Mouse (Mus musculus): ENCODE measurements around the gene Aspscr1. TPM values are rescaled to one million over a fixed set of nuclear protein-coding genes. Genes with fewer than 3 reads are reported as not detected.

Gene Aspscr1
- polyA plus RNA-seq, 1 experiment from 2014 or later: 145 TPM

- Histone ChIP-seq H3K9ac (no peak overlapping the region), H3K27ac (no peak overlapping the region), H3K27me3 (no peaks in the 10 kb centered on the region), H3K4me1 (no peaks in the 10 kb centered on the region), H3K4me3 (replicated peaks) (no peak overlapping the region), H3K36me3 (replicated peaks) (no peaks in the 10 kb centered on the region), H3K4me2 (no peak overlapping the region), H3K9me3 (no peaks in the 10 kb centered on the region)
- no peak for ATAC-seq (ENCODE audit: low FRiP score)
- 89% methylated on average over 5 of the region's 5 CpGs for WGBS
Measured at GRCm38 (mm10) chr11:120740981-120741380, 68.2 kb downstream of the Aspscr1 start.

- H3K4me2 ChIP-seq: no peak overlapping the region
- no peaks in the 10 kb centered on the region for H3K36me3 ChIP-seq (replicated peaks)
- H3K27me3 ChIP-seq: no peaks in the 10 kb centered on the region
- no peak for ATAC-seq (ENCODE audit: low FRiP score)
- no peak overlapping the region for H3K27ac ChIP-seq
- WGBS: 79% methylated on average over 7 of the region's 7 CpGs
- no peak overlapping the region for H3K9ac ChIP-seq
- no peak overlapping the region for H3K4me3 ChIP-seq (replicated peaks)
- no peaks in the 10 kb centered on the region for H3K4me1 ChIP-seq
- H3K9me3 ChIP-seq: no peaks in the 10 kb centered on the region
Measured at GRCm38 (mm10) chr11:120744121-120744701, 71.4 kb downstream of the Aspscr1 start.

- Histone ChIP-seq H3K4me2 (no peak overlapping the region), H3K27ac (no peak overlapping the region), H3K36me3 (replicated peaks) (no peaks in the 10 kb centered on the region), H3K4me3 (replicated peaks) (no peak overlapping the region), H3K27me3 (no peaks in the 10 kb centered on the region), H3K4me1 (no peaks in the 10 kb centered on the region), H3K9ac (no peak overlapping the region), H3K9me3 (no peaks in the 10 kb centered on the region)
- no peak for ATAC-seq (ENCODE audit: low FRiP score)
- 83% methylated on average over 4 of the region's 4 CpGs for whole genome bisulfite sequencing
Measured at GRCm38 (mm10) chr11:120747974-120748373, 75.2 kb downstream of the Aspscr1 start.

- no peaks in the 10 kb centered on the region for H3K27me3 ChIP-seq
- H3K9ac ChIP-seq: no peak overlapping the region
- H3K4me1 ChIP-seq: no peaks in the 10 kb centered on the region
- no peak overlapping the region for H3K4me3 ChIP-seq (replicated peaks)
- WGBS: 61% methylated on average over 8 of the region's 8 CpGs
- H3K4me2 ChIP-seq: no peak overlapping the region
- H3K36me3 ChIP-seq (replicated peaks): no peaks in the 10 kb centered on the region
- H3K9me3 ChIP-seq: no peaks in the 10 kb centered on the region
- no peak overlapping the region for H3K27ac ChIP-seq
- no peak for ATAC-seq (ENCODE audit: low FRiP score)
Measured at GRCm38 (mm10) chr11:120749430-120749829, 76.7 kb downstream of the Aspscr1 start.

- H3K9me3 ChIP-seq: 0 out of 2 replicates have a peak, but pooled peaks cover under 1% of the 10 kb centered on the region
- H3K4me2 ChIP-seq: no peak overlapping the region
- no peak overlapping the region for H3K4me3 ChIP-seq (replicated peaks)
- H3K36me3 ChIP-seq (replicated peaks): no peaks in the 10 kb centered on the region
- H3K27me3 ChIP-seq: no peaks in the 10 kb centered on the region
- no peaks in the 10 kb centered on the region for H3K4me1 ChIP-seq
- no peak overlapping the region for H3K27ac ChIP-seq
- H3K9ac ChIP-seq: no peak overlapping the region
- 81% methylated on average over 4 of the region's 4 CpGs for WGBS
- ATAC-seq (ENCODE audit: low FRiP score): no peak
Measured at GRCm38 (mm10) chr11:120751606-120752005, 78.8 kb downstream of the Aspscr1 start.

Small RNA genes within 50 kb of the gene (microRNA-seq; reads per million reads assigned to microRNA genes)
- gene Mir6936: 4.1 reads per million, percentile 14 among the genes with 10 or more reads in this experiment

Other genes with a start within 250 kb of the Aspscr1 start
- gene Nploc4, start 235.3 kb upstream of the Aspscr1 start, polyA plus RNA-seq (2016; fragmentation: Nextera tagmentation; extraction: Ambion mirVana): 49.2 and 50.8 TPM in 2 replicates
- 0.18 TPM in 1 of 2 replicates, not detected in the other for gene Tspan10, start 230.3 kb upstream of the Aspscr1 start, polyA plus RNA-seq (2016; fragmentation: Nextera tagmentation; extraction: Ambion mirVana)
- 0.17 and 0.38 TPM in 2 replicates for gene Pde6g, start 219.5 kb upstream of the Aspscr1 start, polyA plus RNA-seq (2016; fragmentation: Nextera tagmentation; extraction: Ambion mirVana)
- gene Oxld1, start 214.9 kb upstream of the Aspscr1 start, polyA plus RNA-seq (2016; fragmentation: Nextera tagmentation; extraction: Ambion mirVana): 8.6 and 10.9 TPM in 2 replicates
- gene Ccdc137, start 214.9 kb upstream of the Aspscr1 start, polyA plus RNA-seq (2016; fragmentation: Nextera tagmentation; extraction: Ambion mirVana): 34.5 and 35.4 TPM in 2 replicates
- gene Arl16, start 205.4 kb upstream of the Aspscr1 start, polyA plus RNA-seq (2016; fragmentation: Nextera tagmentation; extraction: Ambion mirVana): 48.2 and 50.1 TPM in 2 replicates
- gene Mrpl12, start 188.4 kb upstream of the Aspscr1 start, polyA plus RNA-seq (2016; fragmentation: Nextera tagmentation; extraction: Ambion mirVana): 130 and 135 TPM in 2 replicates
- 43.4 and 46.0 TPM in 2 replicates for gene Slc25a10, start 181.1 kb upstream of the Aspscr1 start, polyA plus RNA-seq (2016; fragmentation: Nextera tagmentation; extraction: Ambion mirVana)
- 0.09 TPM in 1 of 2 replicates, not detected in the other for gene Gcgr, start 142.3 kb upstream of the Aspscr1 start, polyA plus RNA-seq (2016; fragmentation: Nextera tagmentation; extraction: Ambion mirVana)
- 209 and 214 TPM in 2 replicates for gene Mcrip1, start 123.2 kb upstream of the Aspscr1 start, polyA plus RNA-seq (2016; fragmentation: Nextera tagmentation; extraction: Ambion mirVana)
- gene Ppp1r27, start 121.8 kb upstream of the Aspscr1 start, polyA plus RNA-seq (2016; fragmentation: Nextera tagmentation; extraction: Ambion mirVana): not detected in 2 replicates
- gene P4hb, start 99.7 kb upstream of the Aspscr1 start, polyA plus RNA-seq (2016; fragmentation: Nextera tagmentation; extraction: Ambion mirVana): 334 and 362 TPM in 2 replicates
- gene Arhgdia, start 91.3 kb upstream of the Aspscr1 start, polyA plus RNA-seq (2016; fragmentation: Nextera tagmentation; extraction: Ambion mirVana): 496 and 513 TPM in 2 replicates
- 561 and 697 TPM in 2 replicates for gene Alyref, start 74.6 kb upstream of the Aspscr1 start, polyA plus RNA-seq (2016; fragmentation: Nextera tagmentation; extraction: Ambion mirVana)
- gene Anapc11, start 74.6 kb upstream of the Aspscr1 start, polyA plus RNA-seq (2016; fragmentation: Nextera tagmentation; extraction: Ambion mirVana): 179 and 186 TPM in 2 replicates
- 0.40 TPM in 1 of 2 replicates, not detected in the other for gene Npb, start 64.5 kb upstream of the Aspscr1 start, polyA plus RNA-seq (2016; fragmentation: Nextera tagmentation; extraction: Ambion mirVana)
- 139 and 142 TPM in 2 replicates for gene Pcyt2, start 55.0 kb upstream of the Aspscr1 start, polyA plus RNA-seq (2016; fragmentation: Nextera tagmentation; extraction: Ambion mirVana)
- 43.1 and 43.3 TPM in 2 replicates for gene Sirt7, start 47.7 kb upstream of the Aspscr1 start, polyA plus RNA-seq (2016; fragmentation: Nextera tagmentation; extraction: Ambion mirVana)
- 30.9 and 32.9 TPM in 2 replicates for gene Mafg, start 39.4 kb upstream of the Aspscr1 start, polyA plus RNA-seq (2016; fragmentation: Nextera tagmentation; extraction: Ambion mirVana)
- 32.5 and 32.8 TPM in 2 replicates for gene Pycr1, start 29.2 kb upstream of the Aspscr1 start, polyA plus RNA-seq (2016; fragmentation: Nextera tagmentation; extraction: Ambion mirVana)
- not detected in 2 replicates for gene Myadml2, start 24.8 kb upstream of the Aspscr1 start, polyA plus RNA-seq (2016; fragmentation: Nextera tagmentation; extraction: Ambion mirVana)
- gene Notum, start 11.8 kb upstream of the Aspscr1 start, polyA plus RNA-seq (2016; fragmentation: Nextera tagmentation; extraction: Ambion mirVana): 0.13 and 0.49 TPM in 2 replicates
- gene Cenpx, start 40.8 kb downstream of the Aspscr1 start, polyA plus RNA-seq (2016; fragmentation: Nextera tagmentation; extraction: Ambion mirVana): 125 and 127 TPM in 2 replicates
- gene Lrrc45, start 41.0 kb downstream of the Aspscr1 start, polyA plus RNA-seq (2016; fragmentation: Nextera tagmentation; extraction: Ambion mirVana): 73.8 and 74.7 TPM in 2 replicates
- gene Rac3, start 48.5 kb downstream of the Aspscr1 start, polyA plus RNA-seq (2016; fragmentation: Nextera tagmentation; extraction: Ambion mirVana): 48.3 and 48.5 TPM in 2 replicates
- 9.1 and 9.2 TPM in 2 replicates for gene Dcxr, start 54.3 kb downstream of the Aspscr1 start, polyA plus RNA-seq (2016; fragmentation: Nextera tagmentation; extraction: Ambion mirVana)
- gene Cbr2, start 59.1 kb downstream of the Aspscr1 start, polyA plus RNA-seq (2016; fragmentation: Nextera tagmentation; extraction: Ambion mirVana): 0.67 and 0.95 TPM in 2 replicates
- 5.2 and 6.1 TPM in 2 replicates for gene Hmga1b, start 89.8 kb downstream of the Aspscr1 start, polyA plus RNA-seq (2016; fragmentation: Nextera tagmentation; extraction: Ambion mirVana)
- 58.1 and 63.7 TPM in 2 replicates for gene Rfng, start 111.2 kb downstream of the Aspscr1 start, polyA plus RNA-seq (2016; fragmentation: Nextera tagmentation; extraction: Ambion mirVana)
- gene Gps1, start 111.3 kb downstream of the Aspscr1 start, polyA plus RNA-seq (2016; fragmentation: Nextera tagmentation; extraction: Ambion mirVana): 246 and 247 TPM in 2 replicates
- gene Dus1l, start 123.4 kb downstream of the Aspscr1 start, polyA plus RNA-seq (2016; fragmentation: Nextera tagmentation; extraction: Ambion mirVana): 67.9 and 69.6 TPM in 2 replicates
- 118 and 139 TPM in 2 replicates for gene Fasn, start 151.6 kb downstream of the Aspscr1 start, polyA plus RNA-seq (2016; fragmentation: Nextera tagmentation; extraction: Ambion mirVana)

Data from forebrain, embryonic 12.5 days (tissue).